Mouse (Mus musculus) cerebellum, adult 2 months (tissue): ENCODE data around the gene Ttc38.

ENCODE experiments used
- CTCF ChIP-seq: fragments of 200-500 bp; IDR thresholded peaks from 2 replicates; pipeline ENCODE4 v1.5.1; 2011; ENCODE audit warnings: low read depth, mild to moderate bottlenecking, control low read depth, low read length, moderate library complexity, borderline replicate concordance; ENCODE audit not compliant: insufficient read depth
- POLR2A ChIP-seq: fragments of 200-500 bp; IDR thresholded peaks from 2 replicates; pipeline ENCODE4 v1.6.1; 2011; ENCODE audit warnings: low read length, control low read depth, borderline replicate concordance; ENCODE audit not compliant: insufficient read depth

DNA sequence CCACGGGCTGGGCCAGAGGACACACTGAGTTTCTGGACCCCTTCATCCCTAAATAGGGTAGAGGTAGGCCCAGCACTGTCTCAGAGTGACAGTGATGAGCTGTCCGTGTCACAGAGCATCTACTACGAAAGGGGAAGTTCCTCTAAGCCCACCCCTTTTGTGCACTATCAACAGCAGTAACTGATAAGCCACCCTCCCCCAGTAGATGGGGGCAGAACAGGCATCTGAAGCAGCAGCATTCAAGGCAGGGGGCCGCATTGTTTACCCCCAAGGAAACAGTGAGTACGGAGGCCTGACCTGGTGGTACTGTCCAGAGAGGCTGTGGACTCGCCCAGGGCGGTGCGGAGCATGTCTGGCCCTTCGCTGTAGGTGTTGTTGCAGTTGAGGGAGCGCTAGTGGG is 70.4 kb downstream of the Ttc38 start:
- TF ChIP-seq CTCF (no peak), POLR2A (no peak)
